Mouse (Mus musculus): ENCODE data around the gene Mex3a. TPM values are rescaled to one million over a fixed set of nuclear protein-coding genes. Genes with fewer than 3 reads are reported as not detected.

Gene Mex3a
- polyA plus RNA-seq, 1 experiment = 0.02 TPM

- no peak overlapping the region for H3K4me3 ChIP-seq (replicated peaks)
- peaks cover 20% of the 10 kb centered on the region for H3K27me3 ChIP-seq (ENCODE audit: control insufficient read depth)
- H3K9me3 ChIP-seq (ENCODE audit: control insufficient read depth, low read length) = no peaks in the 10 kb centered on the region
- TF ChIP-seq TAL1 (IDR thresholded peaks at IDR 0.05; ENCODE audit: low read length) (no peak), GATA1 (IDR thresholded peaks at IDR 0.05; ENCODE audit: low read length) (no peak)
- H3K4me1 ChIP-seq (ENCODE audit: control insufficient read depth) = peaks cover 59% of the 10 kb centered on the region
- no peaks in the 10 kb centered on the region for H3K36me3 ChIP-seq (ENCODE audit: control insufficient read depth)
Measured at GRCm38 (mm10) chr3:88530082-88530864, 1.9 kb upstream of the Mex3a start.

GRCm38 (mm10) chr3:88531348-88532298 is 572 bp upstream of the Mex3a start:
- TF ChIP-seq GATA1 (IDR thresholded peaks at IDR 0.05; ENCODE audit: low read length) (no peak), TAL1 (IDR thresholded peaks at IDR 0.05; ENCODE audit: low read length) (no peak)
- Histone ChIP-seq H3K27me3 (ENCODE audit: control insufficient read depth) (peaks cover 20% of the 10 kb centered on the region), H3K36me3 (ENCODE audit: control insufficient read depth) (no peaks in the 10 kb centered on the region), H3K4me1 (ENCODE audit: control insufficient read depth) (peaks cover 68% of the 10 kb centered on the region), H3K9me3 (ENCODE audit: control insufficient read depth, low read length) (no peaks in the 10 kb centered on the region), H3K4me3 (replicated peaks) (peak overlapping the region; percentile 75)

GRCm38 (mm10) chr3:88532689-88533511 is 705 bp downstream of the Mex3a start:
- Histone ChIP-seq H3K9me3 (ENCODE audit: control insufficient read depth, low read length) (no peaks in the 10 kb centered on the region), H3K36me3 (ENCODE audit: control insufficient read depth) (no peaks in the 10 kb centered on the region), H3K27me3 (ENCODE audit: control insufficient read depth) (peaks cover 20% of the 10 kb centered on the region), H3K4me3 (replicated peaks) (peak overlapping the region; percentile 75), H3K4me1 (ENCODE audit: control insufficient read depth) (peaks cover 68% of the 10 kb centered on the region)
- TF ChIP-seq GATA1 (IDR thresholded peaks at IDR 0.05; ENCODE audit: low read length) (no peak), TAL1 (IDR thresholded peaks at IDR 0.05; ENCODE audit: low read length) (no peak)

- peaks cover 68% of the 10 kb centered on the region for H3K4me1 ChIP-seq (ENCODE audit: control insufficient read depth)
- TF ChIP-seq TAL1 (IDR thresholded peaks at IDR 0.05; ENCODE audit: low read length) (no peak), GATA1 (IDR thresholded peaks at IDR 0.05; ENCODE audit: low read length) (no peak)
Measured at GRCm38 (mm10) chr3:88533706-88534105, 1.5 kb downstream of the Mex3a start.

GRCm38 (mm10) chr3:88535005-88535404 is 2.8 kb downstream of the Mex3a start:
- TF ChIP-seq TAL1 (IDR thresholded peaks at IDR 0.05; ENCODE audit: low read length) = no peak
- TF ChIP-seq GATA1 (IDR thresholded peaks at IDR 0.05; ENCODE audit: low read length) = no peak
- Histone ChIP-seq H3K27me3 (ENCODE audit: control insufficient read depth) (peaks cover 20% of the 10 kb centered on the region), H3K36me3 (ENCODE audit: control insufficient read depth) (no peaks in the 10 kb centered on the region), H3K4me1 (ENCODE audit: control insufficient read depth) (peaks cover 61% of the 10 kb centered on the region), H3K9me3 (ENCODE audit: control insufficient read depth, low read length) (no peaks in the 10 kb centered on the region), H3K4me3 (replicated peaks) (no peak overlapping the region)

More at GRCm38 (mm10) chr3:88533706-88534105, 1.5 kb downstream of the Mex3a start:
- Histone ChIP-seq H3K4me3 (replicated peaks) (no peak overlapping the region), H3K9me3 (ENCODE audit: control insufficient read depth, low read length) (no peaks in the 10 kb centered on the region), H3K36me3 (ENCODE audit: control insufficient read depth) (no peaks in the 10 kb centered on the region), H3K27me3 (ENCODE audit: control insufficient read depth) (peaks cover 20% of the 10 kb centered on the region)

GRCm38 (mm10) chr3:88535527-88535926 is 3.3 kb downstream of the Mex3a start:
- TF ChIP-seq TAL1 (IDR thresholded peaks at IDR 0.05; ENCODE audit: low read length) (no peak), GATA1 (IDR thresholded peaks at IDR 0.05; ENCODE audit: low read length) (no peak)
- peaks cover 20% of the 10 kb centered on the region for H3K27me3 ChIP-seq (ENCODE audit: control insufficient read depth)
- H3K9me3 ChIP-seq (ENCODE audit: control insufficient read depth, low read length) = no peaks in the 10 kb centered on the region
- H3K4me3 ChIP-seq (replicated peaks) = no peak overlapping the region
- peaks cover 59% of the 10 kb centered on the region for H3K4me1 ChIP-seq (ENCODE audit: control insufficient read depth)
- no peaks in the 10 kb centered on the region for H3K36me3 ChIP-seq (ENCODE audit: control insufficient read depth)

GRCm38 (mm10) chr3:88536103-88536930 is 4.1 kb downstream of the Mex3a start:
- H3K9me3 ChIP-seq (ENCODE audit: control insufficient read depth, low read length) = no peaks in the 10 kb centered on the region
- H3K4me3 ChIP-seq (replicated peaks) = peak overlapping the region; percentile 64
- no peaks in the 10 kb centered on the region for H3K36me3 ChIP-seq (ENCODE audit: control insufficient read depth)
- H3K4me1 ChIP-seq (ENCODE audit: control insufficient read depth) = peaks cover 51% of the 10 kb centered on the region
- TF ChIP-seq GATA1 (IDR thresholded peaks at IDR 0.05; ENCODE audit: low read length) (no peak), TAL1 (IDR thresholded peaks at IDR 0.05; ENCODE audit: low read length) (no peak)
- peaks cover 20% of the 10 kb centered on the region for H3K27me3 ChIP-seq (ENCODE audit: control insufficient read depth)

GRCm38 (mm10) chr3:88537146-88537545 is 5.0 kb downstream of the Mex3a start:
- Histone ChIP-seq H3K4me3 (replicated peaks) (peak overlapping the region; percentile 64), H3K27me3 (ENCODE audit: control insufficient read depth) (peaks cover 20% of the 10 kb centered on the region), H3K4me1 (ENCODE audit: control insufficient read depth) (peaks cover 43% of the 10 kb centered on the region)

More at GRCm38 (mm10) chr3:88537146-88537545, 5.0 kb downstream of the Mex3a start:
- H3K36me3 ChIP-seq (ENCODE audit: control insufficient read depth) = no peaks in the 10 kb centered on the region
- no peak for TF ChIP-seq GATA1 (IDR thresholded peaks at IDR 0.05; ENCODE audit: low read length)
- no peak for TF ChIP-seq TAL1 (IDR thresholded peaks at IDR 0.05; ENCODE audit: low read length)
- H3K9me3 ChIP-seq (ENCODE audit: control insufficient read depth, low read length) = no peaks in the 10 kb centered on the region
